Mouse (Mus musculus) ovary, adult 18-20 months (tissue): ENCODE measurements around the gene Lrrc10b.

ENCODE experiments used
- DNase-seq: peaks from one replicate; pipeline ENCODE4 v3.0.0; 2022; ENCODE audit warnings: low spot score, mixed read lengths

The Lrrc10b gene

DNA sequence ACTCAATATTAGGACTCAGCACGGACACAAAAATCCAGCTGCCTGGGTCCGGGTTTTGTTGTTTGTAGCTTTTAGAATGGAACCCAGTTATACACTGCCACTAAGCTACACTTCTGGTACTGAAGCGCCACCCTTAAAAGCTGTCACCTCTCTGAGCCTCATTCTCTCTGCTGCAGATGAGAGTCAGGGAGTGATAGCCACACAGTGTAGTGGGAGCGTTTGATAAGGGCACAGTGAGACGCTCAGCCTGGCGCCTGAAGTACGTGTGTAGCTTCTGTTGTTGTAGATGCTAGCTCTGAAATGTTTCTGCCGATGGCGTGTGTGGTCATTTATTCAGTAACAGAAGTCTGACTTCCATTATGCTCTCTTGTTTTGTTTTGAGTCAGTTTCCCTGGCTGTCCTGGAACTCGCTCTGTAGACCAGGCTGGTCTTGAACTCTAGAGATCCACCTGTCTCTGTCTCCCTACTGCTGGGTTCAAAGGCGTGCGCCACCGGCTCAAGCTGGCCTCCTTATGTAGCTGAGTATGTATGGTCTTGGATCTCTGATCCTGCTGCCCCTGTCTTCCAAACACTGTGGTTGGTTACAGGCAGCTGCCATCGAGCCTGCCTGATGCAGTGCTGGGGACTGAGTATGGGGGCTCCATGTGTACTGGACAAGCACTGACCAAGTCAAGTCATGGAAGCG is 12.4 kb downstream of the Lrrc10b start:
- no peak for DNase-seq

DNA sequence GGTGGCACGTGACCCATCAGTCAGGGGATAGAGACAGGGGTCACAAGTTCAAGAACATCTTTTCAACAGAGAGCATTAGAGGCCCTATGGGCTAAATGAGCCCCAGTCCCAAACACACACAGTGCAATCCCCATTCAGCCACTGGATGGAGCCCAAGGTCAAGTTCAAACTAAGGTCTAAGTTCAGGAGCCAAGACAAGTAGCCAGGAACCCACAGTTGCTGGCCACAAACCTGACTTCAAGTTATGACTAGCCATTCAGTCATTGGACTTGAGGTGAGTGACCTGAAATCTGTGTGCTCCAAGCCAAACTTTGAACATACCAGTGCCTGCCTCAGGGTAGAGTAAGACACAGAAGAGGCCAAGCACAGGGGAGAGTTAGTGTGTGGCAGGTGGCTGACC is 19.8 kb downstream of the Lrrc10b start:
- no peak for DNase-seq

DNA sequence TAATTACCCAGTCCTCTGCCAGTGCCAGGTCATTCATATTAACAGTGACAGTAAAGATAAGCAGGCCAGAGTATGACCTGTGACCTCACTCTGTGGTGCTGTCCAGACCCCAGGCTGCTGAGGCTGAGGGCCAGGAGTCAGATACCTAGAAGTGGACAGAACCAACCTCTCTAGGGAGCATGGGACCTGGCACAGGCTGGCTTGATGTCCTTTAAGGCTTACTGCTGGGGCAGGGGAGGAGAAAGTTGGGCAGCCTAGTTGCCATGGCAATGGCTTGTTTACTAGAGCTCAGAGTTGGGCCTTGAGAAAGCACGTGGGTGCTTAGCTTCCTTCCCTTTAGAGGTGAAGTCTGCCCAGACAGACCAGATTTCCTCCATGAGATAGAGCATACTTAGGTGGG is 20.5 kb downstream of the Lrrc10b start:
- DNase-seq = peak; percentile 38

DNA sequence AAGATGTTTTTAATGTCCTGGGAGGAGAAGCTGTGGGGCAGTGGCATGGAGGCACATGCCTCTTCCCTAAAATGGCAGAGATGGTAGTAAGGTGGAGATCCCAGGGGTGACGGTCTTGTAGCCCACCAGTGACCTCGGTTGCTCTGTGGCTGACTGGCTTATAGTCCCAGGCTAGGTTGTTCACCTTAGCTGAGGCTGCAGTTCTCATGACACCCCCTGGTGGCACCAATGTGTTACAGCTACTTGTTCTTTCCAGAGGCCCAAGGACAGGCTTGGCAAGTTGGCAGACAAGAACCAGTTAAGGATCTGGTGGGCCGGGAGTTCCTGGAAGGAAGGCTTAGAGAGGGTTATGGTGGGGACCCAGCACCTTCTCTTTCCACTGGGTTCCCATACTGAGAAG is 21.4 kb downstream of the Lrrc10b start:
- DNase-seq = peak; percentile 35

DNA sequence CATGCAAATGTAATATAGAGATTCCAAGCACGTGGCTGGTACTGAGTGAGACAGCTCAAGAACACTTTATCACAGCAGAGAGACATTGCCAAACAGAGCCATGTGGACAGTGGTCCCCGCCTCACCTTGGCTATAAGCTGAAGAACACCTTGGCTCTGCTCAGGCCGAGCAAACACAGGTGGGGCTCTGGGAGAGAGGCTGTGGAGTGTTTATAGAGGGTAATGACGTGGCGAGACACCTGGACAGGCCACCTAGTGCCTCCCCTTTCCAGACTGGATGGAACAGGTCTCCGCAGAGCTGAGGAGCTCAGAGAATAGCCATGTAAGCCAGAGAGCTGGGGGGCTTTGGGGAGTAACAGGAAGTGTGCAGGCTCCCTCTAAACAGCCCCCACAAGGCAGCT is 22.3 kb downstream of the Lrrc10b start:
- no peak for DNase-seq

DNA sequence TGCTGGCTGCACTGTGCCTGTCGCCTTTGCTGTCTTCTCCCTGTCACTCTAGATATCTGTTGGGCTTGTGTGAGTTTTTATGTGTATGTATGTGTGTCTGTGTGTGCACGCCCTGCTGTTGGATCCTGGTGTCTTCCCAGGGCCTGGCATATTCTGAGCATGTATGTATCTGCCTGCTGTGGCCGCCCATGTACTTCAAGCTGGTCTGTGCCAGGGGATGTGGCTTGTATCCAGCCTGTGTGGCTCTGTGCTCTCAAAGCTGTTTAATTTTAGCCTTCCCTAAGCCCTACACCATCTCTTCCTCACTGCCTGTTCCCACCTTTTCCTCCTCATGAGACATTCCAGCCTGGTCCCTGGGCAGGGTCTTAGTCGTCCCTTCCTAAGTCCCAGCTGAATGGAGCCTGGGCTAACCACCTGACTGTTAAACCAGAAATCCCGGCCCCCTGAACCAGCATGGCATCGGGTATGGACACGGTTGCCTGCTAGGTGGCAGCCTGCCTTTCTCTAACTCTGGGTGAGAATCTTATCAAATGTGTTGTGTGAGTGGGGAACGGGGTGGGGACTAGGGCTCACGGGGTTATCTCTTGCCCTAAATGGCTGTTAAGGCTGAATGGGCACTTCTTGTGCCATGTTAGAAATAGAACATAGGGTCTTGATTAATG is 23.3 kb downstream of the Lrrc10b start:
- no peak for DNase-seq

DNA sequence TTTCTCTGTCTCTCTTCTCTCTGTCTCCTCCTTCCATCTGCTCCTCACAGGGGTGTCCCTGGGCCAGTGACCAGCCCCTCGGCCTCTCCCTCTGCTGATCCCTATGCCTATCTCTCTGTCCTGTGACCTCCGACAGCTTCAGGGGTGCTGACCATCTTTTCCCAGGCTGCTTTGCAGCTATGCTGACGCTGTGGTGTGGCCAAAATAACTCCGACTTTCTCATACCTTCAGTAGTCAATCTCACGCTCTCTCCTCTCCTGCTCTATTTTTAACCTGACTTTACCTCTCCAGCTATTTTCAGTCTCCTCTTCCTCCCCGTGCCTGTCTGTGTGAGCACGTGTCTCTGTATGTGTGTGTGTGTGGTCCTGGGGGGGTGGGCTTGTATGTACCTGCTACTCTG is 24.0 kb downstream of the Lrrc10b start:
- DNase-seq = no peak

DNA sequence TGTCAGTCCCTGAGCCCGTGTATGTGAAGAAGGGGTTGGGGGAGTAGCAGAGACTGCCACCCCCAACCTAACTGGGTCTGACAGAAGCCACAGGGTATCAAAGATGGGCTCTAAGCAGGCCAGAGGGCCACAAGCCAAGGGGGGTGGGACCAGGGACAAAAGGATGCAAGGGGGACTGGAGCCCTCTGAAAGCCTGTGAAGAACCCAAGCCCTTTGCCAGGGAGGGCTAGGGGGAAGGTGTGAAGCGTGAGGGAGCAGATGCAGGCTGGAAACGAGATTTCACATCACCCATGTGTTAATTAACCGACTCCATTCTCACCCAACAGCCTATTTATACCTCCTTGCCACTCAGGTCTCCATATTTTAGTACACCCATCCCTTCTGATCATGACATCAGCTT is 25.4 kb downstream of the Lrrc10b start:
- DNase-seq = no peak

DNA sequence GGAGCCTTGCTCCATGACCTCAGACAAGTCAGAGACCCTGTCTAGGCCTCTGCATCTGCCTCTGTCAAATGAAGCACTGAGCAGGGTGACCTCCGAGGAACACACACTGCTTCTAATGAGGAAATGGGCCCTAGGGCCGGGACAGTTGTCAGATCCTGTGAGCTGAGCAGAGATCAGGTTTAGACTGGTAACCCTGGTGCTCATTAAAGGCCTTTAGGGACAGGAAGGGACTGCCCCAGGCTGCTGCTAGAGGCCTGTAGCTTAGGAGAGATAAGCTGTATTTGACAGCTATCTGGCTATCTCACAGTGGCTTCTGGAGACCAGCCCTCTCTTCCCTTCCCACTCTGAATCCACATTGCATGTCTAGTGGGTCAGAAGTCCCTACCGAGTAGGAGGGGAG is 25.9 kb downstream of the Lrrc10b start:
- DNase-seq = no peak

DNA sequence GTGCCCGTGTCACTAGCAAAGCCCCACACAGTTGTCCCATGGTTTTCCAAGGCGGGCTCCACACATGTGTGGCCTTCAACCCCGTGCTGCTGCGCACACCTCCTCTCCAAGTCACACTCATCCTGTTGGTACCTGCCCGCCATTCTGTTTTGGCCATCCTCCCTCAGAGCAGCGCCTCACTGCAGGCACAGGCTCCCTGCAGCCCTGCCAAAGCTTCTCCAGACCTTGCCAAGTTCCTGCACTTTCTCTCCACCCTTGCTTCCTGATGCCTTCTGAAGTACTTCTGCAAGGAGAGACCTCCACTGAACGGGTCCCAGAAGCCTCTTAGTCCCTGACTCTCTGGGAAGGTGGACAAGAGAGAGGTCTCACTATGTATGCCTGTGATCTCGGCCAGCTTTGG is 27.9 kb downstream of the Lrrc10b start:
- DNase-seq = no peak

DNA sequence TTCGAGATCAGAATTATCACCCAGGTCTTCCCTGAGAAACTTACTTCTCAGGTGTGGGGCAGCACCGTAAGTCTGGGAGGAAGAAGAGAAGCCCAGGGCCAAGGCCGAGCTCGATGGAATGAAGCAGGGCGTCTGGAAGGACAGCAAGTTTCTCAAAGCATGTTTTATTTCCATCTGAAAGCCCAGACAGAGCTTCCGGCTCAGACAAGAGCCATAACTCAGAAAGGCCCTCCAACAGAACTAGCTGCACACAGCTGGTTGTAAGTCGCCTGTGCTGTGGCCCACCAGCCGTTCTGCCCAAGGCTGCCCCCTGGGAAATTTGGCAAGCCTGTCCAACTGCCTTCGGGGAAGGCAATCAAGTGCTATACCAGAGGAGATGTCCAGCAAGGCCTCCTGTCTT is 29.8 kb downstream of the Lrrc10b start:
- DNase-seq = no peak

DNA sequence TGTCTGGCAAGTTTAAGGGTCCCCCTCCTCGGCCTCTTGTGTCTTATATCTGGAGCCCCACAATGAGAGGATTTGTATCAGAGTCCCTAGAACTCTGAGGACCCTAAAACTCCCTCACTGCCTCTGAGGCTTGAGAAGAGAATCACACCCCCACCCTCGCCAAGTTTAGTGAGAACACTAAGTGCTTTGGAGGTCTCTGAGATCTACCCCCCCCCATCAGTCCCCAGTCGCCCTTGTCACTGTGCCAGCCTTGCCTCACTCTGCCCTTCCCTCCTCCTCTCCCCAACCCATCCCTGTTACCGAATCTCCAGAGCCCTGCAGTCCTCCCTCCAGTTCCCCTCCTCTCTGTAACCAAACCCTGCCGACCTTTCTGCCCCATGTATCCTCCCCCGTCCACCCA is 30.5 kb downstream of the Lrrc10b start:
- no peak for DNase-seq

DNA sequence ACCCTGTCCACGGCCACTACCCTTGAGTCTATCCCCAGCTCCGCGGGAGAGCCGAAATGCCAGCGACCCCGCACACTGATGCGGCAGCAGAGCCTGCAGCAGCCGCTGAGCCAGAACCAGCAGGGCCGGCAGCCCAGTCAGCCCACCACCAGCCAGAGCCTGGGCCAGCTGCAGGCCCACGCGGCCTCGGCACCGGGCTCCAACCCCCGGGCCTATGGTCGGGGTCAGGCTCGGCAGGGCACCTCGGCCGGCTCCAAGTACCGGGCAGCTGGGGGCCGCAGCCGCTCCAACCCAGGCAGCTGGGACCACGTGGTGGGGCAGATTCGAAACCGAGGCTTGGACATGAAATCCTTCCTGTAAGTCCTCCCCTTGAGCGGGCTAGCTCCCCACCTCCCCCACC is 31.0 kb downstream of the Lrrc10b start:
- DNase-seq = no peak

DNA sequence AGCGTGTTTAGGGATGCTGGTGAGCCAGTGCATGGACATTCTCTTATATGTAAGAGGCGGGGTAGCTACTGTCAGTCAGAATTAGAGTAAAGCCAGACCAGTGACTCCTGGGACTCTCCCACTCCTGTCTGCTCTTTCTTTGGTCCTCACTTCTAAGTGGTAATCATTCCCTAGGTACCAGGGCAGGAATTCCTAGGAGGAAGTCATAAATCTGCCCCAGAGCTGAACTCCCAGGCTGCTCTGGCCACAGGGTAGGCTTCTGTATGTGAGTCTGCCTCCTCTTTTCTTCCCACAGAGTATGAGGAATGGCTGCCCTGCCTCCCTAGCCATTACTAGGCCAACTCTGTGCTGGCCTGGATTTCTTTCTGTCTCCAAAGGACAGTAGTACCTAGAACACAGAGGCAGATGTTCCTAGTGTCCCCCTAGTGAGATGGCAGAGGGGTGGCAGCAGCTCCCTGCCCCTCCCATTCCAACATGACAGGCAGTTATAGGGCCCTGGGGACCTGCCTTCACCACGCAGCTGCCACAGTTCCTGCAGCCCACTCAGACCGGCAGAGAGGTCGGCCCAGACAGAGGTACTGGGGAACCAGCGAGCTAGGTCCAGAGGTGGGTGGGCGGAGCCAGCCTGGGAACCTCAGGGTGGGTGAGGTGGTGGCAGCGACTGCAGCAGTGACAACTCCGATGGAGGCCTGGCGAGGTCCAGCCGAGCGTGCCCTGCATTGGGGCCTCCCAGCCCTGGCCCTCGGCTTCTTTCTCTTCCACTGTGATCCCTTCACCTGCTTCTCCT is 31.6 kb downstream of the Lrrc10b start:
- no peak for DNase-seq

DNA sequence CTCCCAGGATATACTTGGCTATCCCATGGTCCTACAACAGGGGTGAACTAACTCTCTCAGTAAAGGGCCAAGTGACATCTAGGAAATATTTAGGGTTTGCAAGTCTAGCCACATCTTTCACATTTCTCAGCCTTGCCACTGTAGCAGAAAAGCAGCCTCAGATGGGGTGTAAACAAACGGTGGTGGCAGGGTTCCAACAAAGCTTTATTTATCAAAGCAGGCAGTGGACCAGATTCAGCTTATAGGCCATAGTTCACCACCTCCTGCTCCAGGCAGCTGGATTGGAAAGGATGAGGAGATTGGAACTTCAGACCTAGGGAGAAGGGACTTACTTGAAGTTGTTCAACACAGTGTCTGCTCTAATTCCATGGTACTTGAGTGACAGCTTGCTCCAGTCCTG is 32.5 kb downstream of the Lrrc10b start:
- no peak for DNase-seq

DNA sequence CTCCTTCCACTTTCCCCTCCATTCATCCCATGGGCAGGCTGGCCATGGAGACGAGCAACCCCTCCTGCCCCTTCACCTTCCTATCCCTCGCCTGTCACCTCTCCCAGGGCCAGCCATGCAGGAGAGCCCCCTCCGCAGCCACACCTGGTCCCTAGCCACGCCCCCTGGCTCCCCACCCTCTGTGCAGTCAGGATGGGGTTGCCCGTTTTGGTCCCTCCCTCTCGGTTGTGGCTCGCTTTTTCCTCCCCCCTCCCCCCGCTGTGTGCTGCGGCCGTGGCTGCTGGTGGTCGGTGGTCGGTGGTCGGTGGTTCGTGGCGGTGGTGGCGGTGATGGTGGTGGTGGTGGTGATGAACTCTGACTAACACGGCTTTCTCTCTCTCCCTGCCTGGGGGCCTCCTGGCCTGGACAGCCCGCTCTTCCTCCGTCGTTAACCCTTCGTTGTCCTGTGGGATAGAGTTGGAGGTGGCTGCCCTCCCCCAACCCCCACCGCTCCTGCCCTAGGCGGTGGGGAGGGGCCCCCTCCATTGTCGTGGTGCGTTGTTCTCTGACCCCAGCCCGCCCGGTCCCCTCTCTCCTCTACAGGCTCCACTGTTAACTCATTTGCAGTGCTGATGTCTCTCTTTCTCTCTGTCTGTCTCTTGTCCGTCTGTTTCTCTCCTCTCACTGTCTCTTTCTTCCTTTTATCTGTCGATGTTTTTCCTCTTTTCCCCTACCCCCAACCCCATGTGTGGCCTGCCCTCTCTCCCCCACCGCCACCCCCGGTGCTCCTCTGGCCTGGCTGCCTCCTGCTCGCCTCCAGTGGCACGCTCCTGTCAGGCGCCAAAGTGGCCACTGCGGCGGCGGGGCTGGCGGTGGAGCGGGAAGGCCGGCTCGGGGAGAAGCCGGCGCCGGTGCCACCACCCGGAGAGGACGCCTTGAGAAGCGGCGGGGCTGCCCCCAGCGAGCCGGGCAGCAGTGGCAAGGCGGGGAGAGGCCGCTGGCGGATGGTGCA is 35.0 kb downstream of the Lrrc10b start:
- no peak for DNase-seq

DNA sequence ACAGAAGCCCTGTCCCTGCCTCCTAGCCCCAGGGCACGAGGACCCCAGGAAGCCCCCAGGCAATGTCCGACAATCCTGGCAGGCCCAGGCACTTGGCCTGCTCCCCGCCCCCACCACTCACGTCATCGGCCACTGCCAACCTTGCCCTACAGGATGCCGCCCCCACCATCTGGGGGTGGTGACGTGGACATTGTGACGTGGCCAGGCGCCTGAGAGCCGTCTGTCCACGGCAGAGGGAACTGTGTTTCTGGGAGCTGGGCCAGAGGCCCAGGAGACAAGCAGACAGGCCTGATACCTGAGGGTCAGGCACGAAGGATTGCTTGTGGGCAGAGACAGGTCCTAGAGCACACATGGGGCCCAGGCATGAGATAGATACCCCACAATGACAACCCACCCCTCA is 39.8 kb downstream of the Lrrc10b start:
- DNase-seq = no peak

DNA sequence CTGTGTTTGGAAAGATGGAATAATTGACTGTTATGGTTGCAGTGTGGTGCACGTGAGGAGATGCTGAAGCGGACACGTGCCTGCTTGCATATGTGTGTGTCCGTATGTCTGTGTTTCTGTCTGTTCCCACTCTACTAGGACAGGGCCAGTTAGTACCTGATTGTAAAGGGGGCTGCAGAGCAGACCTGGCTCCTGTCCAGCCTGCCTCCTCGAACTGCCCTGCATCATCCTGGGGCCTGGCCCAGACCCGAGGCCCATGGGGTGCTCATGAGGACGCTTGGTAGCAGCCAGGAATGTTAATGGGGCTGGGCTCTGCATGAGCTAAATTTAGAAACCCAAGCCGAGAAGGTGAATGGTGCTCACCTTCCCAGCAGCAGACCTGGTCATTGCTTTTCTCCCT is 40.4 kb downstream of the Lrrc10b start:
- DNase-seq = no peak

DNA sequence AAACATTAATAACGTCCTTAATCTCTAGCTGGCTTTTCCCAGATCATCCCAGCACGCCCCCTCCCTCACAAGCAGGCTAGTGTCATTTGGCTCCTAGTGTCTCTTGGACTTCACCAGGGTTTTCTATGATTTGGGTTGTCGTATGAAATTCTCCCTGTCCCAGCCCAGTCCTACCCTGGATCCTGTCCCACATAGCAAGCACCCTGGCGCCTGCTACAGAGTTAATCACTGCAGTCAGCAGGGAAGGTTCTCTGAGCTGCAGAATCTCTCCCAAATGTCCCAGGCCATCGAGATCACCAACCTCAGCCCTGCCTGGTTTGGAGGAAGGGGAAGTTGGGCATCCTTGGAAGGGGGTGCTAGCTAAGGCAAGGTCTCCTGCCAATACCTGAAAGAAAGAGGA is 41.8 kb downstream of the Lrrc10b start:
- no peak for DNase-seq

DNA sequence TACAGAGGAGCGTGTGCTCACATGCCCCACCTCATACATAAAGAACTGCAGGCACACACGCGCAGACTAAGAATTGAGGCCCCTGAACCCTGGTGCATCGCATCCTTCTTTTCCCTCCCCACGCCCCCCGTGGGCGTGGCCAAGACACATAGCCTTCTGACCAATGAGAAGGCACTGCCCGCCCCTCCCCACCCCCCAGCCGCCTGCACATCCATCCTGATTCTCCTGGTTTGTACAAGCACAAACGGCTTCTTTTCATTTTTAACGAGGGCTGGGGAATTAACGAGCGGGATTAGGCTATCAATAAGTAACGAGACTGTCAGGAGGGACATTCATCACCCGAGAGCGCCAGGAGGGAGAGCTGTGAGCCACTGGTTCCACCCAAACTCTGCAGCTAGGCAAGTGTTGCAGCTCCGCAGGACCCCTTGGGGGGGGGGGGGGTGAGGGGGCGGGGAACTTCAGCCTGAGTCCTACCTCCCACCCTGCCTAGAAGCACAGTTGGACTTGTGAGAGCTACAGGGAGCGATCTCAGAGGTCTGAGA is 43.5 kb downstream of the Lrrc10b start:
- no peak for DNase-seq
